Mouse (Mus musculus): ENCODE results near the gene Slc16a3. TPM values are rescaled to one million over a fixed set of nuclear protein-coding genes. Genes with fewer than 3 reads are reported as not detected.

Slc16a3 gene
- polyA plus RNA-seq, 1 experiment from 2014 or later: 39.3 TPM

GRCm38 (mm10) chr11:120955701-120956100, 7.4 kb downstream of the Slc16a3 start:
- no peaks in the 10 kb centered on the region for H3K27me3 ChIP-seq (ENCODE audit: insufficient read depth, low read length)
- no peak overlapping the region for H3K4me3 ChIP-seq (ENCODE audit: low read depth, low read length)
- H3K4me2 ChIP-seq: no peak overlapping the region
- no peak for TF ChIP-seq CTCF (IDR thresholded peaks at IDR 0.05; ENCODE audit: low read depth)
- ATAC-seq (ENCODE audit: insufficient read depth) (no peak), DNase-seq (no peak)
- 90% methylated on average over 8 of the region's 8 CpGs for WGBS
- H3K27ac ChIP-seq (ENCODE audit: low read depth): no peak overlapping the region
- H3K4me1 ChIP-seq (ENCODE audit: insufficient read depth): peaks cover 8% of the 10 kb centered on the region; the same call in 1 of the 2 replicates
- peaks cover 58% of the 10 kb centered on the region for H3K36me3 ChIP-seq (ENCODE audit: insufficient read depth)
- no peaks in the 10 kb centered on the region for H3K9me3 ChIP-seq (ENCODE audit: low read depth, low read length)
- no peak overlapping the region for H3K9ac ChIP-seq

- TF ChIP-seq CTCF (IDR thresholded peaks at IDR 0.05; ENCODE audit: low read depth): no peak
- ATAC-seq (ENCODE audit: insufficient read depth) (no peak), DNase-seq (no peak)
- peaks cover 72% of the 10 kb centered on the region for H3K36me3 ChIP-seq (ENCODE audit: insufficient read depth)
- H3K4me1 ChIP-seq (ENCODE audit: insufficient read depth): peaks cover 7% of the 10 kb centered on the region; the same call in 1 of the 2 replicates
- H3K9ac ChIP-seq: no peak overlapping the region
- no peak overlapping the region for H3K27ac ChIP-seq (ENCODE audit: low read depth)
- 52% methylated on average over 8 of the region's 8 CpGs for WGBS
- H3K4me2 ChIP-seq: no peak overlapping the region
- no peaks in the 10 kb centered on the region for H3K27me3 ChIP-seq (ENCODE audit: insufficient read depth, low read length)
- no peaks in the 10 kb centered on the region for H3K9me3 ChIP-seq (ENCODE audit: low read depth, low read length)
- H3K4me3 ChIP-seq (ENCODE audit: low read depth, low read length): no peak overlapping the region
Measured at GRCm38 (mm10) chr11:120957052-120957451, 8.8 kb downstream of the Slc16a3 start.

- H3K9me3 ChIP-seq (ENCODE audit: low read depth, low read length): no peaks in the 10 kb centered on the region
- peaks cover 77% of the 10 kb centered on the region for H3K36me3 ChIP-seq (ENCODE audit: insufficient read depth)
- H3K4me1 ChIP-seq (ENCODE audit: insufficient read depth): no peaks in the 10 kb centered on the region
- H3K4me2 ChIP-seq: no peak overlapping the region
- no peak overlapping the region for H3K9ac ChIP-seq
- WGBS: 60% methylated on average over 15 of the region's 15 CpGs
- TF ChIP-seq CTCF (IDR thresholded peaks at IDR 0.05; ENCODE audit: low read depth): no peak
- DNase-seq: no peak
- H3K27me3 ChIP-seq (ENCODE audit: insufficient read depth, low read length): no peaks in the 10 kb centered on the region
- ATAC-seq (ENCODE audit: insufficient read depth): no peak
- H3K27ac ChIP-seq (ENCODE audit: low read depth): peak overlapping the region; percentile 45; the same call in 1 of the 2 replicates
- H3K4me3 ChIP-seq (ENCODE audit: low read depth, low read length): no peak overlapping the region
Measured at GRCm38 (mm10) chr11:120957731-120958257, 9.5 kb downstream of the Slc16a3 start.

GRCm38 (mm10) chr11:120959066-120959465, 10.8 kb downstream of the Slc16a3 start:
- H3K27me3 ChIP-seq (ENCODE audit: insufficient read depth, low read length): no peaks in the 10 kb centered on the region
- peaks cover 85% of the 10 kb centered on the region for H3K36me3 ChIP-seq (ENCODE audit: insufficient read depth)
- ATAC-seq (ENCODE audit: insufficient read depth): 0 out of 2 replicates have a peak, but pooled peaks have one; percentile 6
- no peak for DNase-seq
- no peak overlapping the region for H3K27ac ChIP-seq (ENCODE audit: low read depth)
- H3K9me3 ChIP-seq (ENCODE audit: low read depth, low read length): no peaks in the 10 kb centered on the region
- WGBS: 81% methylated on average over 16 of the region's 18 CpGs
- TF ChIP-seq CTCF (IDR thresholded peaks at IDR 0.05; ENCODE audit: low read depth): no peak
- no peaks in the 10 kb centered on the region for H3K4me1 ChIP-seq (ENCODE audit: insufficient read depth)
- H3K9ac ChIP-seq: no peak overlapping the region
- H3K4me2 ChIP-seq: no peak overlapping the region
- no peak overlapping the region for H3K4me3 ChIP-seq (ENCODE audit: low read depth, low read length)

GRCm38 (mm10) chr11:120959564-120959963, 11.3 kb downstream of the Slc16a3 start:
- Histone ChIP-seq H3K9me3 (ENCODE audit: low read depth, low read length) (no peaks in the 10 kb centered on the region), H3K4me1 (ENCODE audit: insufficient read depth) (no peaks in the 10 kb centered on the region), H3K9ac (no peak overlapping the region), H3K27ac (ENCODE audit: low read depth) (no peak overlapping the region), H3K27me3 (ENCODE audit: insufficient read depth, low read length) (no peaks in the 10 kb centered on the region), H3K4me2 (no peak overlapping the region), H3K4me3 (ENCODE audit: low read depth, low read length) (no peak overlapping the region), H3K36me3 (ENCODE audit: insufficient read depth) (peaks cover 89% of the 10 kb centered on the region)
- DNase-seq (no peak), ATAC-seq (ENCODE audit: insufficient read depth) (no peak)
- WGBS: 73% methylated on average over 3 of the region's 3 CpGs
- no peak for TF ChIP-seq CTCF (IDR thresholded peaks at IDR 0.05; ENCODE audit: low read depth)

GRCm38 (mm10) chr11:120960248-120960647, 12.0 kb downstream of the Slc16a3 start:
- 48% methylated on average over 1 of the region's 1 CpGs for WGBS
- no peak for ATAC-seq (ENCODE audit: insufficient read depth)
- no peaks in the 10 kb centered on the region for H3K9me3 ChIP-seq (ENCODE audit: low read depth, low read length)
- H3K4me2 ChIP-seq: no peak overlapping the region
- TF ChIP-seq CTCF (IDR thresholded peaks at IDR 0.05; ENCODE audit: low read depth): no peak
- H3K4me1 ChIP-seq (ENCODE audit: insufficient read depth): no peaks in the 10 kb centered on the region
- no peak for DNase-seq
- peaks cover 93% of the 10 kb centered on the region for H3K36me3 ChIP-seq (ENCODE audit: insufficient read depth)
- H3K4me3 ChIP-seq (ENCODE audit: low read depth, low read length): no peak overlapping the region
- no peak overlapping the region for H3K27ac ChIP-seq (ENCODE audit: low read depth)
- H3K9ac ChIP-seq: no peak overlapping the region
- H3K27me3 ChIP-seq (ENCODE audit: insufficient read depth, low read length): no peaks in the 10 kb centered on the region

- TF ChIP-seq CTCF (IDR thresholded peaks at IDR 0.05; ENCODE audit: low read depth): no peak
- DNase-seq: no peak
- Histone ChIP-seq H3K4me3 (ENCODE audit: low read depth, low read length) (no peak overlapping the region), H3K4me1 (ENCODE audit: insufficient read depth) (no peaks in the 10 kb centered on the region), H3K9me3 (ENCODE audit: low read depth, low read length) (no peaks in the 10 kb centered on the region), H3K4me2 (no peak overlapping the region), H3K27ac (ENCODE audit: low read depth) (no peak overlapping the region), H3K27me3 (ENCODE audit: insufficient read depth, low read length) (no peaks in the 10 kb centered on the region), H3K36me3 (ENCODE audit: insufficient read depth) (peaks cover 93% of the 10 kb centered on the region), H3K9ac (no peak overlapping the region)
- ATAC-seq (ENCODE audit: insufficient read depth): no peak
- WGBS: 76% methylated on average over 7 of the region's 7 CpGs
Measured at GRCm38 (mm10) chr11:120961594-120961993, 13.3 kb downstream of the Slc16a3 start.

Data from lung, embryonic 14.5 days (tissue).